23 mouse cellular contexts compared by ENCODE assay signal in the genomic region with DNA sequence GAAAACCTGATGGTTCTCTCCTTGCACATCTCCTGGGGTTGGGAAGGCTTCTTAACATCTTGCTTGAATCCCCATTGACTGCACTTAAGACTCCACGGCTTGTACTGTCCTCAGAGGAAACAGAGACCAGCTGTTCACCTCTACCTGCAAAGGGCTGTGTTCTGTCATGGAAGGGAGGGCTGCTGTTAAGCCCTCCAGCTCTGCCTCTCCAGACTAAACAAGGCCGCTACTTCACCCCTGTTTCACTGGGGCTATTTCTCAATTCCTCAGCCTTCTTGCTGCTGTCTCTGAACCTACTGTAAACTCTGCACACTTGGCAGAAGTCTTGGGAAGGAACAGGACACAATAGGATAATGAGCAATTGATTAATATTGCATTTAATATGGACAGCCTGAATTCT.
DNase-seq lines count a peak whose midpoint lies in the region; ATAC-seq and TF ChIP-seq lines count a peak whose summit lies in the region.
"Had no signal": no experiment of that assay in that cellular context is flagged by ENCODE, and none has a peak within 500 bp of the region (broad histone marks: within the 10 kb centered on the region; RNA-seq: fewer than 3 reads in every experiment).

No protein-coding gene starts in this region.

- H3K9ac ChIP-seq in forebrain, embryonic 15.5 days (replicated peaks) = no peak overlapping the region
- no peak overlapping the region for H3K9ac ChIP-seq in forebrain, embryonic 11.5 days (ENCODE audit: low read length)
- H3K9ac ChIP-seq in kidney, postnatal 0 days (ENCODE audit: low read depth, low read length) = no peak overlapping the region
- H3K9ac ChIP-seq in forebrain, embryonic 14.5 days (ENCODE audit: low read length) = no peak overlapping the region
- H3K9ac ChIP-seq: hindbrain, embryonic 13.5 days; limb, embryonic 13.5 days; liver, embryonic 13.5 days; midbrain, embryonic 12.5 days had no signal

- WGBS in forebrain, embryonic 15.5 days = 59% methylated on average over 2 of the region's 2 CpGs
- WGBS in forebrain, embryonic 11.5 days = 69% methylated on average over 2 of the region's 2 CpGs
- 32% methylated on average over 2 of the region's 2 CpGs for WGBS in kidney, postnatal 0 days
- WGBS in embryonic facial prominence, embryonic 10.5 days = 41% methylated on average over 2 of the region's 2 CpGs
- 22% methylated on average over 2 of the region's 2 CpGs for WGBS in limb, embryonic 10.5 days
- WGBS in forebrain, embryonic 14.5 days = 48% methylated on average over 2 of the region's 2 CpGs

- ATAC-seq in forebrain, embryonic 15.5 days (replicated peaks) = no peak
- ATAC-seq in forebrain, embryonic 11.5 days (replicated peaks; ENCODE audit: low FRiP score) = no peak
- no peak for ATAC-seq in kidney, postnatal 0 days (replicated peaks; ENCODE audit: low FRiP score, low read depth)
- ATAC-seq in forebrain, embryonic 14.5 days = no peak
- ATAC-seq: activated CD4-positive, CD25-positive, alpha-beta regulatory T cell, adult 4 months; forebrain, embryonic 16.5 days had no signal

- H3K4me2 ChIP-seq in forebrain, embryonic 15.5 days (replicated peaks) = no peak overlapping the region
- H3K4me2 ChIP-seq in forebrain, embryonic 11.5 days (ENCODE audit: low read depth, low read length, severe bottlenecking) = no peak overlapping the region
- no peak overlapping the region for H3K4me2 ChIP-seq in kidney, postnatal 0 days (ENCODE audit: low read length)
- no peak overlapping the region for H3K4me2 ChIP-seq in forebrain, embryonic 14.5 days (ENCODE audit: low read length)
- H3K4me2 ChIP-seq: hindbrain, embryonic 13.5 days; limb, embryonic 13.5 days; liver, embryonic 13.5 days; midbrain, embryonic 12.5 days had no signal

- no peaks in the 10 kb centered on the region for H3K9me3 ChIP-seq in forebrain, embryonic 15.5 days
- H3K9me3 ChIP-seq in forebrain, embryonic 11.5 days (ENCODE audit: control insufficient read depth, low read length) = no peaks in the 10 kb centered on the region
- H3K9me3 ChIP-seq in kidney, postnatal 0 days (replicated peaks; ENCODE audit: low read length) = no peaks in the 10 kb centered on the region
- H3K9me3 ChIP-seq in embryonic facial prominence, embryonic 10.5 days = no peaks in the 10 kb centered on the region
- no peaks in the 10 kb centered on the region for H3K9me3 ChIP-seq in limb, embryonic 10.5 days (replicated peaks)
- H3K9me3 ChIP-seq in forebrain, embryonic 14.5 days (replicated peaks; ENCODE audit: control insufficient read depth, low read length) = no peaks in the 10 kb centered on the region
- H3K9me3 ChIP-seq: G1E; hindbrain, embryonic 13.5 days; limb, embryonic 13.5 days; liver, embryonic 13.5 days; midbrain, embryonic 12.5 days had no signal

- TF ChIP-seq CTCF in kidney, postnatal 0 days (IDR thresholded peaks at IDR 0.05; ENCODE audit: low read depth) = no peak

- H3K27ac ChIP-seq in forebrain, embryonic 15.5 days (replicated peaks) = peak overlapping the region; percentile 33
- H3K27ac ChIP-seq in forebrain, embryonic 11.5 days (ENCODE audit: low read depth, low read length) = no peak overlapping the region
- no peak overlapping the region for H3K27ac ChIP-seq in kidney, postnatal 0 days
- peak overlapping the region; percentile 54 for H3K27ac ChIP-seq in embryonic facial prominence, embryonic 10.5 days (replicated peaks)
- H3K27ac ChIP-seq in limb, embryonic 10.5 days = peak overlapping the region; percentile 56
- no peak overlapping the region for H3K27ac ChIP-seq in forebrain, embryonic 14.5 days (ENCODE audit: low read depth, low read length)
- H3K27ac ChIP-seq: hindbrain, embryonic 13.5 days; limb, embryonic 13.5 days; liver, embryonic 13.5 days; midbrain, embryonic 12.5 days had no signal

- DNase-seq in forebrain, embryonic 11.5 days (ENCODE audit: low spot score) = no peak
- peak; percentile 32 for DNase-seq in kidney, postnatal 0 days (ENCODE audit: low spot score)
- no peak for DNase-seq in kidney, adult 8-10 months
- DNase-seq in embryonic facial prominence, embryonic 10.5 days (ENCODE audit: low spot score) = no peak
- DNase-seq in limb, embryonic 10.5 days (ENCODE audit: low spot score) = no peak
- no peak for DNase-seq in retina, postnatal 1 day
- DNase-seq in forebrain, embryonic 14.5 days (ENCODE audit: low spot score) = no peak
- DNase-seq: adrenal gland, postnatal 25 days; cerebellum, adult 18-20 months; gastrocnemius, postnatal 36 days; heart, postnatal 10 days; kidney, adult 11 months; liver, embryonic 13.5 days; lung, postnatal 10 days; thymus, adult 2 months had no signal

- no peak overlapping the region for H3K4me3 ChIP-seq in forebrain, embryonic 15.5 days
- no peak overlapping the region for H3K4me3 ChIP-seq in forebrain, embryonic 11.5 days (ENCODE audit: low read depth, low read length)
- no peak overlapping the region for H3K4me3 ChIP-seq in kidney, postnatal 0 days (replicated peaks; ENCODE audit: low read depth, low read length)
- H3K4me3 ChIP-seq in embryonic facial prominence, embryonic 10.5 days = no peak overlapping the region
- no peak overlapping the region for H3K4me3 ChIP-seq in limb, embryonic 10.5 days
- H3K4me3 ChIP-seq in forebrain, embryonic 14.5 days (ENCODE audit: low read depth, low read length) = no peak overlapping the region
- H3K4me3 ChIP-seq: erythroblast, embryonic 14.5 days; hindbrain, embryonic 13.5 days; limb, embryonic 13.5 days; liver, embryonic 13.5 days; midbrain, embryonic 12.5 days had no signal

- H3K4me1 ChIP-seq in forebrain, embryonic 15.5 days = peaks cover 46% of the 10 kb centered on the region
- peaks cover 10% of the 10 kb centered on the region; the same call in 1 of the 2 replicates for H3K4me1 ChIP-seq in forebrain, embryonic 11.5 days (replicated peaks; ENCODE audit: control insufficient read depth, insufficient read depth, low read length)
- H3K4me1 ChIP-seq in kidney, postnatal 0 days (replicated peaks; ENCODE audit: insufficient read depth, low read length) = peaks cover 6% of the 10 kb centered on the region
- H3K4me1 ChIP-seq in embryonic facial prominence, embryonic 10.5 days = peaks cover 50% of the 10 kb centered on the region
- H3K4me1 ChIP-seq in limb, embryonic 10.5 days = peaks cover 53% of the 10 kb centered on the region
- H3K4me1 ChIP-seq in forebrain, embryonic 14.5 days (ENCODE audit: control insufficient read depth, insufficient read depth, low read length) = peaks cover 6% of the 10 kb centered on the region; the same call in 1 of the 2 replicates

- H3K27me3 ChIP-seq in forebrain, embryonic 15.5 days = no peaks in the 10 kb centered on the region
- no peaks in the 10 kb centered on the region for H3K27me3 ChIP-seq in forebrain, embryonic 11.5 days (ENCODE audit: control insufficient read depth, insufficient read depth, low read length)
- no peaks in the 10 kb centered on the region for H3K27me3 ChIP-seq in kidney, postnatal 0 days (ENCODE audit: insufficient read depth, low read length)
- 0 out of 2 replicates have a peak, but pooled peaks cover 3% of the 10 kb centered on the region for H3K27me3 ChIP-seq in embryonic facial prominence, embryonic 10.5 days (replicated peaks; ENCODE audit: low read depth, poor library complexity, severe bottlenecking)
- 0 out of 2 replicates have a peak, but pooled peaks cover 19% of the 10 kb centered on the region for H3K27me3 ChIP-seq in limb, embryonic 10.5 days (ENCODE audit: low read depth, poor library complexity, severe bottlenecking)
- no peaks in the 10 kb centered on the region for H3K27me3 ChIP-seq in forebrain, embryonic 14.5 days (replicated peaks; ENCODE audit: control insufficient read depth, insufficient read depth, low read length)
- H3K27me3 ChIP-seq: hindbrain, embryonic 13.5 days; liver, embryonic 13.5 days had no signal

- H3K36me3 ChIP-seq in forebrain, embryonic 15.5 days = no peaks in the 10 kb centered on the region
- no peaks in the 10 kb centered on the region for H3K36me3 ChIP-seq in forebrain, embryonic 11.5 days (ENCODE audit: control insufficient read depth, insufficient read depth, low read length)
- no peaks in the 10 kb centered on the region for H3K36me3 ChIP-seq in kidney, postnatal 0 days (ENCODE audit: insufficient read depth, low read length)
- H3K36me3 ChIP-seq in embryonic facial prominence, embryonic 10.5 days (replicated peaks) = no peaks in the 10 kb centered on the region
- no peaks in the 10 kb centered on the region for H3K36me3 ChIP-seq in limb, embryonic 10.5 days
- H3K36me3 ChIP-seq in forebrain, embryonic 14.5 days (ENCODE audit: control insufficient read depth, insufficient read depth, low read length) = no peaks in the 10 kb centered on the region
- H3K36me3 ChIP-seq: G1E; hindbrain, embryonic 13.5 days; limb, embryonic 13.5 days; liver, embryonic 13.5 days; midbrain, embryonic 12.5 days had no signal

Comparison
In these comparisons a context has a peak if more than half of its experiments do, and no peak if none do; other contexts are left out.
1. H3K27ac ChIP-seq: peak in forebrain, embryonic 15.5 days (single experiment), embryonic facial prominence, embryonic 10.5 days (single experiment) and limb, embryonic 10.5 days (single experiment); none in forebrain, embryonic 11.5 days (single experiment), kidney, postnatal 0 days (single experiment) and forebrain, embryonic 14.5 days (single experiment).